Mouse (Mus musculus): ENCODE results near the gene Cacnb4.

Cacnb4 gene

GRCm38 (mm10) chr2:52476801-52477549 is 199.7 kb downstream of the Cacnb4 start:
- peak in 1 of 2 experiments; percentile 44 for DNase-seq (ENCODE audit: inconsistent age in 2 of 2, low spot score in 1 of 2)

GRCm38 (mm10) chr2:52475854-52476253 is 200.8 kb downstream of the Cacnb4 start:
- no peak for DNase-seq (ENCODE audit: inconsistent age in 2 of 2, low spot score in 1 of 2)

- DNase-seq (ENCODE audit: inconsistent age in 2 of 2, low spot score in 1 of 2) = no peak
These were observed 202.1 kb downstream of the Cacnb4 start for GRCm38 (mm10) chr2:52474570-52474969.

GRCm38 (mm10) chr2:52471545-52472291 is 204.9 kb downstream of the Cacnb4 start:
- DNase-seq (ENCODE audit: inconsistent age in 2 of 2, low spot score in 1 of 2) = peak in 1 of 2 experiments; percentile 31

GRCm38 (mm10) chr2:52470044-52470560 is 206.5 kb downstream of the Cacnb4 start:
- DNase-seq (ENCODE audit: inconsistent age in 2 of 2, low spot score in 1 of 2) = no peak

- DNase-seq (ENCODE audit: inconsistent age in 2 of 2, low spot score in 1 of 2) = no peak
These were observed 209.0 kb downstream of the Cacnb4 start for GRCm38 (mm10) chr2:52467629-52468028.

GRCm38 (mm10) chr2:52461206-52461967 is 215.2 kb downstream of the Cacnb4 start:
- DNase-seq (ENCODE audit: inconsistent age in 2 of 2, low spot score in 1 of 2) = no peak

GRCm38 (mm10) chr2:52455606-52456479 is 220.8 kb downstream of the Cacnb4 start:
- no peak for DNase-seq (ENCODE audit: inconsistent age in 2 of 2, low spot score in 1 of 2)

DNA sequence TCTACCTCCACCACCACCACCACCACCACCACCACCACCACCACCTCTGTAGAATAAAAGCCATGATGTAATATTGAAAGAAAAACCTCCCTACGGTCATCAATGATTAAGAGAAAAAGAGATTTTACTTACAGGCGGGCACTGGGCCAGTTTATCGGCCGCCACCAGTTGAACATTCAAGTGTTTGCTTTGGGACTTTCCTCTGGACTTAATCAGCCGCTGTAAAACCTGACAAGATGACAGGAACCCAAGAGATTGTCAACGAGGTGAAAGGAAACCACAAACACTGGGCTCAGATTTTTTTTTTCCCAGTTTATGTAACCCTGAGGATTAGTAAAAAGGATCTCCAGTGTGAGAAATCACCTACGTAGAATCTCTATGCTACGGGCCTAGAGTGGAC is 226.8 kb downstream of the Cacnb4 start:
- DNase-seq (ENCODE audit: inconsistent age in 2 of 2, low spot score in 1 of 2) = no peak

- DNase-seq (ENCODE audit: inconsistent age in 2 of 2, low spot score in 1 of 2) = no peak
These were observed 227.7 kb downstream of the Cacnb4 start for GRCm38 (mm10) chr2:52448916-52449315.

- no peak for DNase-seq (ENCODE audit: inconsistent age in 2 of 2, low spot score in 1 of 2)
These were observed 230.0 kb downstream of the Cacnb4 start for GRCm38 (mm10) chr2:52446648-52447047.

DNA sequence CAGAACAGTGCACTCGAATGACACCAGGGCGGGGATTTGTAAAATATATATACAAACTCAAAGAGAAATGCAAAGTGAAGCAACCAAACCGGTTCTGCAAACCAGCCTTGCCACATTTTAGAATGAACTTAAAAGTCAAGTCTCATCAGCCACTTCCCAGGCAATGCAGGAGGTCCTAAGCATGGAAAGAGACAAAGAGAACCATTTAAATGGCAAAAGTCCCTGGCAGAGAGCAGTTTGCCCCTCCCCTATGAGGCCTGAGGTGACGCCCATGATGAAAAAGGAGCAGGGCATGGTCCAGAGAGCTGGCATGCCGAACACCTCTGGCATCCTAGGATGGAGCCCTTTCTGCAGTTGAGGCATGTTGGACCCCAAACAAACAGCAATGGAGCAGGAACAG is 234.5 kb downstream of the Cacnb4 start:
- no peak for DNase-seq (ENCODE audit: inconsistent age in 2 of 2, low spot score in 1 of 2)

- no peak for DNase-seq (ENCODE audit: inconsistent age in 2 of 2, low spot score in 1 of 2)
These were observed 236.1 kb downstream of the Cacnb4 start for GRCm38 (mm10) chr2:52440420-52441015.

GRCm38 (mm10) chr2:52438437-52438836 is 238.2 kb downstream of the Cacnb4 start:
- no peak for DNase-seq (ENCODE audit: inconsistent age in 2 of 2, low spot score in 1 of 2)

GRCm38 (mm10) chr2:52438013-52438412 is 238.6 kb downstream of the Cacnb4 start:
- DNase-seq (ENCODE audit: inconsistent age in 2 of 2, low spot score in 1 of 2) = peak; percentile 87 to 96

DNA sequence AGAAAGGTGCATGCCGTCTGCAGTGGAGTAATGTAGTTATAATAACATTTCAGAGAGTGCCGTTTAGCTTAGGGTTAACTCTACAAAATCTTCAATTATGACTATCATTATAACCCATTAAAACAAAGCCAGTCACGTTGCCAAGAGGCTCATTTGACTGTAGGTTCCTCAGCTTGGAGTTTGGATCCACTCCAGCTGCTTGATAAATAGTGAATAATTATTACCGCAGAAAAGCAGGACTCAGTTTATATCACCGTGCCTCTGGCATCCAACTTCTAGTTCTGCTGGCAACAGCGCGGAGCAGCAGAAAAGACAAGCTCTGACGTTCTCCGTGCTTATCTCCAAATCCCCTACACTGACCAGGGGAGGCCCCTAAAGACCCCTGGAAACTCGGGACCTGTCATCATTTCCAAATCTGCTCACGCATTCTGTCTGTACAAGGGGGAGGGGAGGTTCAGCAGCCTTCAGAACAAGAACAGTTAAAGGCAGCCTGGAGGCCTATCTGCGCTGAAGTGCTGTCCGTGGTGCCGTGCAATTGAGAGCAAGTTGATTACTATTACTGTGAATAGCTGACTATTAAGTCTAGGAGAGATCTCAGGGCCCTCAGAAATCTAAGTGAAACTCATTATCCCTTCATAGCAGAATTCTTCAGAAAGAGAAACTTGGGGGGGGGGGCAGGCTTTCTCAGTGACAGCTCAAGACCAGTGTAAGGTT is 240.6 kb downstream of the Cacnb4 start:
- no peak for DNase-seq (ENCODE audit: inconsistent age in 2 of 2, low spot score in 1 of 2)

DNA sequence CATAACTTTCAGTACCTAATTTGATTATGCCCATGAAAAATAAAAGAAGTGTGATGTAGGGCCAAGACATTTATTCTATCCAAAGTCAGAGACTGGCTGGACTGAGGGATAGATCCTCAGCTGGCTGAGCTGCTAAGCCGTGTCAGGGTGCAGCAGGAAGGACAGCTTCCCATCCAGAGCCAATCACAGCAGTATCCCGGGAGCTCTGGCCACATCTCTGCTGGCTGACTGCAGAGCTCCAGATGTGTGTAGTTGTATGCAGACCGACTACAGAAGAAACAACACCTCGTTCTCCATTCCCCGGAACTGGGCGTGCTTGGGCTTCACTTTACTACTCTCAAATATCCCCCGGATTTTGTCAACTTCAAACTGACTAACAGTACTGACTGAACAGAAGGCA is 243.3 kb downstream of the Cacnb4 start:
- DNase-seq (ENCODE audit: inconsistent age in 2 of 2, low spot score in 1 of 2) = no peak

GRCm38 (mm10) chr2:52427383-52427782 is 249.2 kb downstream of the Cacnb4 start:
- DNase-seq (ENCODE audit: inconsistent age in 2 of 2, low spot score in 1 of 2) = no peak

GRCm38 (mm10) chr2:52426041-52426440 is 250.6 kb downstream of the Cacnb4 start:
- no peak for DNase-seq (ENCODE audit: inconsistent age in 2 of 2, low spot score in 1 of 2)

DNA sequence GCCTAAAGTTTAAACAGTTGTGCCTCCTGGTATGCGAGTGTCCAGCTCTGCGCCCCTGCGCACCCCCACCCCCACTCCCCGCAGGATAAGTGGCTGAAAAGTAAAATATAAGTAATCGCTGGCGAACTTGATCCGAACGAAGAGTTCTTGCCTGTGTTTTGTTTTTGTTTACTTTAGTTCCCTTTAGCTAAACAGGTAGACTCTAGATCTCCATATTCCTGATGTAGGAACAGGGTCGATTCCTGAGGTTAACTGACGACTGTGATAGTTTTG is 251.2 kb downstream of the Cacnb4 start:
- no peak for DNase-seq (ENCODE audit: inconsistent age in 2 of 2, low spot score in 1 of 2)
